Mouse (Mus musculus) E14TG2a.4 (cell line): ENCODE results near the gene Celf2.

Source experiments
- CTCF ChIP-seq: conservative IDR thresholded peaks from 2 replicates; pipeline ENCODE4 v1.5.1; 2014; ENCODE audit warnings: low read length
- NANOG ChIP-seq: IDR thresholded peaks from 2 replicates; pipeline ENCODE4 v1.6.1; 2014; ENCODE audit warnings: borderline replicate concordance, low read length, mixed read lengths
- POU5F1 ChIP-seq: IDR thresholded peaks from 2 replicates; pipeline ENCODE4 v1.6.1; 2014; ENCODE audit warnings: low read length, borderline replicate concordance

- TF ChIP-seq CTCF (no peak), NANOG (no peak), POU5F1 (no peak)
Measured at GRCm38 (mm10) chr2:6602163-6602562, 907.2 kb downstream of the Celf2 start.
